Mouse (Mus musculus): Measurements from ENCODE around the gene Gm867. TPM values are rescaled to one million over a fixed set of nuclear protein-coding genes. Genes with fewer than 3 reads are reported as not detected.
A peak's percentile ranks its signal among the peaks of the same experiment; 100 is the strongest.

Gene Gm867
- total RNA-seq, 2 experiments from 2014 or later = 101 to 583 TPM

DNA sequence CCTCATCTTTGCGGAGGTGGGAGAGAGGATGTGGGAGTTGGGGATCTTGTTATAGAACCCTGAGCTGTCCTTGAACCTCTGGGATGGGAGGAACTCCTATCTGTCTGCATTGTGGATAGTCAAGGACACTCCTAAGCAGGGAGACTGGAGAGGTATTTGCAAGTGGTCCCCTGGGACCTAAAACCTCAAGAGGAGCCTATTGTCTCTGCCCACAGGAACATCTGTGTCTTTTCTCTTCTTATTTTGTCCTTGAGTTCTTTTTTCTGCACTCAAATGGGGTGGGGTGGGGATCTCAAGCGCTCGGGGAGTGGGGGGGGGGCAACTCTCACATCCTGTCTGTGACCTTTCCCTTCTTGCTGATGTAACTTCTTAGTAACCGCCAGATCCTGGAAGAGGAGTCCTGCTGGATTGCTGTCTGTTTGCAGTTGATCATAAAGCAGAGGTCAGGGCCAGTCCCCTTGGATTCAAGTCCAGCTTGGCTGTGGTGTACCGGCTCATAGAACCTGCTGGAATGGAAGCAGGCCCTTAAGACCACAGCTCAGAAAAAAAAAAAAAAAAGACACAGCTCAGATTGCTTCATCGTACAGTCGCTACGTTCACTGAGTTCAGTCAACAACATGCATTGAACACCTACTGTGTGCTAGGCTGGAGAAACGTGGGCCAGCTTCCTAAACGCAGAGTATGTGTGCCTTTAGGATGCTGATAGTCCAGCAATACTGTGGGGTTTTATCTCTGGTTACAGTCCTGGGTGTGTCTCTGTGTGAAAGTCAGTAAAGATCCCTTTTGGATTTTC, 2.4 kb downstream of the Gm867 start:
- ATAC-seq (replicated peaks; ENCODE audit: low FRiP score, poor library complexity, severe bottlenecking) = peak; percentile 64

GRCm38 (mm10) chr10:75936909-75937667, 3.4 kb downstream of the Gm867 start:
- ATAC-seq (replicated peaks; ENCODE audit: low FRiP score, poor library complexity, severe bottlenecking) = no peak

DNA sequence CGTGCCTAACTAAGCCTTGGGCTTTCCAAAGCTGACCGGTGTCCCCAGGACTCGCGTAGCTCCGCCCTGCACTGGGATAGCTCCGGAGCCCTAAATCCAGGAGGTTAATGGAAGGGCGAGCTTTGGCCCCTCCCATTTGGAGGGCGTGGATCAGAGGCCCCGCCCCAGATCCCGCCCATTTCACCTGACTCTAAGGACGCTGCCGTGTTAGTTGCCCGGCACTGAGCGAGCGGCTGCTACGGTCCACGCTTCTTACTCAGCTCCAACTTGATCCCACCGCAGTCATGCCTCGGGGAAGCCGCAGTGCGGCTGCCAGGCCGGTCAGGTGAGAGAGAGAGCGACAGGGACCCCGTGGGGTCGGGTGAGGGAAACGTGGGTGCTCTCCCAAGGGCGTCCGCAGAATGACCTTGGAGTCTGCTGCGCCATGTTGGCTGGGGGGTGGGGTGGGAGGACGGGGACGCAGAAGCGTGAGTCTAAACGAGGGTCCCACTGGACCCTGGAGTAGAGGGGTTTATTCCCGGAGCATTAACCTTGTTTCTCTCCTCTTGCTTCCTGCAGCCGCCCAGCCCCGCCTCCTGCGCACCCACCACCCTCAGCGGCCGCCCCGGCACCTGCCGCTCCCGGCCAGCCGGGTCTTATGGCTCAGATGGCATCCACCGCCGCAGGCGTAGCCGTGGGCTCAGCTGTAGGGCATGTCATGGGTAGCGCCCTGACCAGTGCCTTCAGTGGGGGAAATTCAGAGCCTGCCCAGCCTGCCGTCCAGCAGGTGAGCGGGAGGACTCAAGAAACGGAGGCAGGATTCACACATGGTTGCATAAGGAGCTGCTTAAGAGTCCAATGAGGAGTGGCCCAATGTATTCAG, 4.6 kb downstream of the Gm867 start, which contains the start of gene Mmp11:
Mmp11 (minus strand) TSS at position 817 of the 862 bp plus-strand sequence.
- peak; percentile 74 for ATAC-seq (replicated peaks; ENCODE audit: low FRiP score, poor library complexity, severe bottlenecking)

GRCm38 (mm10) chr10:75934991-75935390, 5.5 kb downstream of the Gm867 start:
- ATAC-seq (replicated peaks; ENCODE audit: low FRiP score, poor library complexity, severe bottlenecking) = no peak

GRCm38 (mm10) chr10:75932891-75933290, 7.6 kb downstream of the Gm867 start, which contains the start of gene Chchd10:
Chchd10 (plus strand) TSS chr10:75933130.
- no peak for ATAC-seq (replicated peaks; ENCODE audit: low FRiP score, poor library complexity, severe bottlenecking)

GRCm38 (mm10) chr10:75932081-75932678, 8.3 kb downstream of the Gm867 start:
- ATAC-seq (replicated peaks; ENCODE audit: low FRiP score, poor library complexity, severe bottlenecking) = no peak

DNA sequence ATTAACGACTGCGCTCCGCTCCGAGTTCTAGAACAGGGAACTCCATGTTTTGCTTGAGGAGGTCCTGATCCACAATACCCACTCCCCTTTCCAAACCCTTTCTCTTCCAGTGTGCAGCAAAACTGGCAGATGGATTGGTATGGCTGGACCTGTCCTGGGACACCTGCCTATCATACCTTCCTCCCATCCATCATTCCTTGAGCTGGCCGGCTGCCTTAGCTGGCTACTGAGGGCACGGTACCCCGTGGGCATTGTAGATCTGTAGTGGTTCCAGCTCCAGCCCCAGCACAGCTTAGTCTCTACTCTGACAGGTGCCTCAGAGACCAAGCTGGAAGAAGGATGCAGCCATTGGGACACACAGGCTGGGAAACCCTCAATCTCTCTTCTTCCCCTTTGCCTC, 9.2 kb downstream of the Gm867 start:
- ATAC-seq (replicated peaks; ENCODE audit: low FRiP score, poor library complexity, severe bottlenecking) = no peak

- ATAC-seq (replicated peaks; ENCODE audit: low FRiP score, poor library complexity, severe bottlenecking) = no peak
Measured at GRCm38 (mm10) chr10:75930304-75930703, 10.2 kb downstream of the Gm867 start.

GRCm38 (mm10) chr10:75926396-75926795, 14.1 kb downstream of the Gm867 start:
- ATAC-seq (replicated peaks; ENCODE audit: low FRiP score, poor library complexity, severe bottlenecking) = no peak

DNA sequence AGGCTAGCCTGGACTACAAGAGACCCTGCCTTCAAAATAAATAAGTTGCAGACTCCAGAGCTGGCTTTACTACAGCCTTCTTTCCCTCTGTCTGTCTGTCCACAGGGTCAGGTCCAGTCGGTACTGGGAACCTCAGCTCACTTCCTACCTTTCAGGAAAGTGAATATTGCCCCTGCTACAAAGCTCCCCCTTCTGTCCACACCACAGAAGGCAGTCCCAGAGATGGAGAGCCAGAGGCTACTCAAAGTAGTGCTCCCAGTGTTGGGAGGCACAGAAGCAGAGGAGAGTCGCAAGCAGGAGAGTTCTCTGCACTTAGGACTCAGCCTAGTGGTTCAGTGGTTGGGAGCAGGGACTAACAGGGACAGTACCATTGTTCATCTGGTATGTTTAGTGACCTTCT, 16.1 kb downstream of the Gm867 start:
- ATAC-seq (replicated peaks; ENCODE audit: low FRiP score, poor library complexity, severe bottlenecking) = no peak

- ATAC-seq (replicated peaks; ENCODE audit: low FRiP score, poor library complexity, severe bottlenecking) = peak; percentile 53
Measured at GRCm38 (mm10) chr10:75921726-75922560, 18.5 kb downstream of the Gm867 start.

DNA sequence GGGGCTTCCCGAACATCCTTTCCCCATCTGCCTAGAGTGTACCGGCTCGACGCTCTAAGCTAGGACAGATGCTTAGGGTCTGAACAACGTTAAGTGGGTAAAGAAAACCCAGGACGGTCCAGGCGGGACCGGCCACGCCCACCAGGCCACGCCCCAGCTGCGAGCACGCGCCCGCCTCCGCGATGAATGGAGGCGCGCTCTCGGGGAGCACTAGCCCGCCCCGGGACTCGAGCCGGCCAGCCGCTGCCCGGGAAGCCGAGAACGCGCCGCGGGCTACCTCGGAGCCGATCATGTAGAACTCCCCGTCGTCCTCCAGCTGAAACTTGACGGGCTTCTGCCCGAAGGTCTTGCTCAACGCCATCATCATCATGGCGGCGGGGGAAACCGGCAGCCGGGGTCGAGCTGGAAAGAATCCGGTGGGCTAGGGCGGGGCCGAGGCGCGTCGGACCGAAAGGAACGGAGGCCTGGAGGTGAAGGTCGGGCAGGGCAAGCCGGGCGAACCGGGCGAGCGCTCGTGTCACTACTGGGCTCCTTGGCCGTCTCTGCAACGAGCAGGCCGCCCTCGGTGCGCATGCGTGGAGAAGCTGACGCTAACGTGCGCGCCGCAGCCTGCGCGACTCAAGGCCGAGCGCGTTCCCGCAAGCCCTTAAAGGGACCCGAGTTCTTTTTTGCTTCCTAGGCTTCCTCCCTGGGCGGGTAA, 19.3 kb downstream of the Gm867 start, which contains the start of gene Smarcb1:
Smarcb1 (minus strand) TSS at position 592 of the 700 bp plus-strand sequence.
- ATAC-seq (replicated peaks; ENCODE audit: low FRiP score, poor library complexity, severe bottlenecking) = peak; percentile 88

DNA sequence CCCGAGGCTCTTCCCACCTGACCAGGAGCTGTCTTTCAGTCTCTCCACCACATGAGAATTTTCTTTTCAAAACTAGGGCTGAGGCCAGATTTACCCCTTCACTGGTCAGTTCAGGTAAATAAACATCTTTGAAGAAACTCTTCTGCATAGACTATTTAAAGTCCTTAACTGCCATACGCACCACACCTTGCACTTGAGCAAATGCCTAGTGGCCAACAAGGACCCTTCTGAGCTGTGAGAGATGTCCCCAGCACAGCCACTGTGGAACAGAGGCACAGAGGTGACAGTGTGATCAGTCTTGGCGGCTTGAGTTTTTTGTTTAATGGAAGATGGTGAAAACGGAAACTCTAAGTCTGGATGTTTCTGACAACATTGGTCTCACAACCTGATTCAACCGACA, 21.4 kb downstream of the Gm867 start:
- no peak for ATAC-seq (replicated peaks; ENCODE audit: low FRiP score, poor library complexity, severe bottlenecking)

GRCm38 (mm10) chr10:75916840-75917239, 23.6 kb downstream of the Gm867 start:
- ATAC-seq (replicated peaks; ENCODE audit: low FRiP score, poor library complexity, severe bottlenecking) = no peak

GRCm38 (mm10) chr10:75915557-75915956, 24.9 kb downstream of the Gm867 start:
- ATAC-seq (replicated peaks; ENCODE audit: low FRiP score, poor library complexity, severe bottlenecking) = no peak

GRCm38 (mm10) chr10:75913013-75913589, 27.4 kb downstream of the Gm867 start:
- ATAC-seq (replicated peaks; ENCODE audit: low FRiP score, poor library complexity, severe bottlenecking) = no peak

DNA sequence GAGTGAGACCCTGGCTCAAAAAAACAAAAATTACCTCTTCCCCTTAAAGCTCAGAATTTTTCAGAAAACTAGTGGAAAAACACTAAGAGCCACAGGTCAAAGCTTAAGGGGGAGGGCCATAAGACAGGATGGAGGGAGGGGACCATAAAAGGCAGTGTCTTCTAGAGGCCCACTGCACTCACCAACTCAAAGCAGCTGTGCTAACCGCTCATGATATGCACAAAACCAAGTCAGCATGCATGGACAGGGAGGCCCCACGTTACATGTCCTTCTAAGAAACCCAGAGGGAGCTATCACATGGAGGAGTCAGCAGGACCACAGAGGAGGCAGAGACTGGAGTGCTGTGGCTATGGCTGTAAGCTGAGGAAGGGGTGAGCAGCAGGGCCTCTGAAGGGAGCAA, 29.8 kb downstream of the Gm867 start:
- no peak for ATAC-seq (replicated peaks; ENCODE audit: low FRiP score, poor library complexity, severe bottlenecking)

GRCm38 (mm10) chr10:75906882-75907281, 33.6 kb downstream of the Gm867 start:
- ATAC-seq (replicated peaks; ENCODE audit: low FRiP score, poor library complexity, severe bottlenecking) = no peak
